Mouse (Mus musculus): ENCODE results near the gene 1700025G04Rik.

Gene 1700025G04Rik

DNA sequence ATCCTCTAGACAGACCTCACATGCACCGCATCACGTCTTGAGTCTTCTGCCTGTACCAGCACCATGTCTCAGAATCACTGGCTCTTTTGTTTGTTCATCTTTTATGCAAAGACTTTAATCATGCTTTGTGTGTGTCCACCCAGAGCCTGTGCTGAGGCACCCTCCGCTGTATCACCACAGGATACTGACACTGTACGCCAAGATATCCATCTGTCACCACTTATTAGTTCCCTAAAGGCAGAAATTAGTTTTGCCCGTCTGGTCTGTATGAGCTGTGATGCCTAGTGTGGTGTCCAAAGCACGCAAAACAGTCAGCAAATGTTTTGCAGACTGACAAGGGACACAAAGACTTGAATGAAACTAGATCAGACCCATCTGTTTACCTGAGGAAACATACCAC, 95.7 kb downstream of the 1700025G04Rik start:
- no peak for DNase-seq (ENCODE audit: low spot score)

DNA sequence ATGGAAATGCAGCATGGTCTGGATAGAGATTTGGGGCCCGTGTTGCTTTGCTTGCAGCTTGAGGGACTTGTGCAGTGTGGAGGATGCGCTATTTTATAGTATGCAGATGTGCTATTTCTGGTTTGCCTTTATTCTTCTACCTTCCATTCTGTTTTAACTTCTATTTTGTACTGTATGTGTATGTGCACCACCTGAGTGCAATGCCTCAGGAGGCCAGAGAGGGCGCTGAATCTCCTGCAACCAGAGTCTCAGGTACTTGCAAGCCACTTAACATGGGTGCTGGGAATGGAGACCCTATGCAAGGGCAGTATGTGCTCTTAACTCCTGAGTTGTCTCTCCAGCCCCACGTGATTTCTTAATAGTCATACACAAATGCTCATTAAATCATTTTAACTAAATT, 98.4 kb downstream of the 1700025G04Rik start:
- no peak for DNase-seq (ENCODE audit: low spot score)

DNA sequence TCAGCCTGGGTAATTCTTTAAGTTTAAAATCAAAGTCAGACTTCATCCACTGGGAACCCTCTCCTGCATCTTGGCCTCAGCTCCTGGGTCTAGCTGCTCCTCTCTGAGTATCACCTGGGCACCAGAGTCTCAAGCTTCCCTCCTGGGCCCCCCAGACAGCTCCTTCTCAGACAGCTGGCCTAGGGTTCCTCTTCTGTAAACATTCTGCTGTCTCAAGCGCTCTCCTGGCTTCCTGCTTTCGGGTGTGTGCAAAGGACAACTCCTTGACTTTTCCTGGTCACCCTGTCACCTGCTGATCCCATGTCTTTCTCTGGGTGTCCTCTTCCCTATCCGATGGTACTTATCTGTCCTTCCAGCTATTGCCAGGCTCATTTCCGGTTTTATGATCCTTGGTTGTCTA, 99.3 kb downstream of the 1700025G04Rik start:
- no peak for DNase-seq (ENCODE audit: low spot score)

DNA sequence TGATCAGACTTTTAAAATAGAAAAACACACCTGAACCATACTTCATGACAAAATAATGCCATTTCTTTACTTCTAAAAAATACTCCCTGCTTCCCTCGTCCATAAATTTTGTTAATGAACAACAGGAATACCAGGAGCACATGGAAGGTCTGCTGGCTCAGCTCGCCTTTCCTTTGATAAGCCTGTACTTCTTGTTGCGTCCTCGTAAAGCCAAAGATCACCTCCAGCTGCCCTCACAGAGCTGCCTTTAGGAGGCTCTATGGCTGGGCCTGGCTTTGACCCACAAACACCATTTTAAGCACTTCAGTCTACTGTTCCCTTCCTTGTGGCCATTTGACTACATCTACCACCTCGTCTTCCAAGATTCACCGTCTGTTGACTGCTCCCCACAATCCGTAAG, 101.2 kb downstream of the 1700025G04Rik start:
- no peak for DNase-seq (ENCODE audit: low spot score)

DNA sequence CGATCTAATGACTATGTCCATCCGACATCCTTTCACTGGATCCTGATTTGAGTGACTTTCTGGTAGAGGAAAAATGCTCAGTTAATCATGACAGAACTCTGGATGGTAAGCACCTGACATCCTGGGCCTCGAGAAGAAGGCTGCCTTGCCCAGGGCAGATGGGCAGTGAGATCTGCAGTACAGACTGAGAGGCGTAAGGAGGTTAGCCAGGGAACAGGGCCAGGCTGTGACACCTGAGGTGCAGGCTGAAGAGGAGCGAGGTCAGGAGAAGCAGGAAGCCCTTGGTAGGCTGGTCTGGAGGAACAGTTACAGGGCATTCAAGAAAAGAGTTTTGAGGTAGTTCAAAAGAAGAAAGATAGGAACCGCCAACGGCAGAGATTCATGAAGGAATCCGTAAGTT, 101.9 kb downstream of the 1700025G04Rik start:
- no peak for DNase-seq (ENCODE audit: low spot score)

DNA sequence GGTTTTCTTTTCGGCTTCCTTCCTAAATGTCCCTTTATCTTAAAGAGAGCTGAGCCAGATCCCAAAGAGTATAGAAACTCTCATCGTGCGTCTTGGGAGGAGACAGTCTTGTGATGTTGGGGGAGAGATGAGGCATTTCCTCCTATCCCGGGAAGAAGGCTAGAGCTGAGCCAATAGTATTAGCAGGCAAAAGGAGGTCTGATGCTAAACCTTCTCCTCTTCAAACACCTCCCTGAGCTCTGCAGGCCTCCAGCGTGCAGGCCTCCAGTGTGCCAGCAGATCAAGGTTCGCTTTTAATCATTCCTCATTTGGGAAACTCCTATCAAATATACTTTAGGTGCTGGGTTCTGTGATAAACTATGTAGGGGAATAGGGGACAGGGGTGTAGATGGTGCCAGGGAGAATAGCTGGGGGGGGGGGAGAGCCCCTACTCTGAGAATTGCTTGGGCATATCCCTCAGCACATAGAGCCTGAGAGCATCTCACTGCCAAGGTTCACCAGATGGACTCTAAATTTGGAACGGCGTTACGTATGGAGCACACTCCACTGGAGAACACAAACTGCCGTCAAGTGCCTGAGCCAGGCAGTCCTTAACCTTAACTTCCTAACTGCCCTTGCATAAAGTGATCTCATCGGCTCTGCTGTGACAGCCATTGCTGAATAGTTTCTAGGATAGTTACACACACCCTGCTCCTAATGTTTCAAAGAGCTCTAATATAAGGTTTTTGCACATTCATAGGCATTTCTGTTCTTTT, 103.7 kb downstream of the 1700025G04Rik start:
- no peak for DNase-seq (ENCODE audit: low spot score)

DNA sequence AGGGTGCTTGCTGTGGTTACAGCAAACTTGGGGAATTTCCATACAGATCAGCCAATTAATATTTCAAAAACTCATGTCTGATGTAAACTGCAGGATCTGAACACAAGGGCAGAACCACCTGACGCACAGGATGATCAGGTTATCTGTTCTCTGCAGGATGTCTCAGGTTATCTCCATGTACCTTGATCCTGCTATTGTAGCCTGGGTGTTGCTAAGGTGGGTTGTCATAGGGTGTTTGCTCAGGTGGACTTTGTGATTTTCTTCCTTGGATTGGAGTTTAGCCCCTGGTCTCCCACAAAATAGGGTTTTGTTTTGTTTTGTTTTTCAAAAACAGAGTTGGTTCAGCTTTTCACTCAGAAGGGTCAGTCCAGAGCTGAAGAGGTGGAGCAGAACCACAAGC, 104.9 kb downstream of the 1700025G04Rik start:
- DNase-seq (ENCODE audit: low spot score): no peak

DNA sequence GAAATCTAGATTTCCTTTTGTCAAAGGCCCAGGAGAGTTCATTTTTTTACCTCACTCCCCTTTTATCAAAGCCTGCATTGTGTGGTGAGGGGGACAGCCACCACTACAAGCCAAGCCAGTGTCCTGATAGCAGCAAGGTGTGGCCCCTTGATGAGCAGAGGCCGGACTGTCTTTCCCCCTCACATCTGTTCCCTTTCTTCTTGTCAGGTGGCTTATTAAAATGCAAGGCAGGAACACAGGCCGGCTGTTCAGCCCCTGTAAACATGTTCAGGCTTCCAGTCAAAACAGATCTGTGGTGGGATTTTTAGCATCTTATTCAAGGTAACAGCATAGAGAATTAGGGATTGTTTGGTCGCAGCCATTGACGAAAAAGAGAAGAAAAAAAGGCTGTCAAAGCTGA, 105.9 kb downstream of the 1700025G04Rik start:
- no peak for DNase-seq (ENCODE audit: low spot score)

DNA sequence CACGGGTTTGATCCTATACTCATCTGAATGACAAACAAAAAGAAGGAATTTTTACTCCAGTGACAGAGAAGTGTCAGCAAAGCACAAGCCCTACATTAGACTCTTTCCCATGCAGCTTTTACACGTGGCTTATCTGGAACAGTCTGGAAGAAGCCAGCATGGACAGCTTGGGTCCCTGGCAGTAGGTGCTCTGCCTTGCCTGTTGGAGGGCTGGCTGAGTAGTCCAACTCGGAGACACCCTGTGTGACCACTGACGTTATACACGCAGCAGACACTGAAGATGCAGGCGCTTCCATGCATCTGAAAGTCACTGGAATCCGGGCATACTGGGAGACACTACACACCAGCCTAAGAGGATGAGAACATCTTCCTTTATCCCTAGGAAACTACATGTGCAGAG, 109.4 kb downstream of the 1700025G04Rik start:
- DNase-seq (ENCODE audit: low spot score): no peak

DNA sequence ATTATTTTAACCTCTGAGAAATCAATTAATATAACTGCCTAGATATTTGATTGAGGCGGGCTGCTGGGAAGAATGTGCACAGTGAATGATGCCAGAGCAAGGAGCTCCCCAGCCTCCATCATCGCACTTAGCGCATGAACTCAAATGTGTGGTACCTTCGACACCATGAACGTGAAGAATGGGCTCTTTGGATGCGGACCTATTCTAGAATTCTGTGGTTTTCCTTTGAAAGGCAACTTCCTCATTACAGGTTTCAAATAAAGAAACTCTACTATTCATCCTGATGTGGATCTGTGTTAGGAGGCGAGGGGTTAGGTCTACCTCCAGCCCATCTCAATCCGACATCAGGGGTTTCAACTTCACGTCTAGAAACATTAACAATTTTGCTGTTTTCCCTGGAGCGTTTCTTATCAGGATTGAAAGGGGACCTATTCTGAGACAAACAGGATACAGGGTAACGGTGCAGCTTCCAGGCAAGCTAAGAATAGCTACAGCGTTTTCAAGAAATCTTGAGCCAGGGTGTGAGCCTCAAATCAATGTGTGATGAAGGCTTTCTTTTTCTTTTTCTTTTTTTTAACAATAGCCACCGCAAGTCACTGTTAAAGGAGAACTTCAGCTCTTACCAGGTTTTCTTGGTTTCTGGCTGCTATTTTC, 110.0 kb downstream of the 1700025G04Rik start:
- no peak for DNase-seq (ENCODE audit: low spot score)

DNA sequence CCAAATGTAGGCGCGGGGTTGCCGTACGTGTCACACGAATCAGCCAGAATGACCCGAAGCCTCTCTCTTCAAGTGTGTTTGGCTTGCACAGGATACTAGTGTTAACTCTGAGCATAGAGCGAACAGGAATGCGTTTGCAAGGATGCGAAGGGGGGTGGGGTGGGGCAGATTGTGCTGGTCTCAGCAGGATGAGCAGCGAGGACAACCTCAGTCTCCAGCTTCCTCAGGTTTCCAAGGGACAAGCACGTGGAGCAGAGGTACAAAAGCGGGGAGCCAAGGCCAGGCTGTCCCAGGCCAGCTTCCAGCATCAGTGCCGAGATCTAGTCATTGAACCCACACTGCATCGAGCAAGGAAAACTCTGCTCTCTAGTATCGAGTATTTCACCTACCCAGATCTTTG, 111.2 kb downstream of the 1700025G04Rik start:
- no peak for DNase-seq (ENCODE audit: low spot score)

DNA sequence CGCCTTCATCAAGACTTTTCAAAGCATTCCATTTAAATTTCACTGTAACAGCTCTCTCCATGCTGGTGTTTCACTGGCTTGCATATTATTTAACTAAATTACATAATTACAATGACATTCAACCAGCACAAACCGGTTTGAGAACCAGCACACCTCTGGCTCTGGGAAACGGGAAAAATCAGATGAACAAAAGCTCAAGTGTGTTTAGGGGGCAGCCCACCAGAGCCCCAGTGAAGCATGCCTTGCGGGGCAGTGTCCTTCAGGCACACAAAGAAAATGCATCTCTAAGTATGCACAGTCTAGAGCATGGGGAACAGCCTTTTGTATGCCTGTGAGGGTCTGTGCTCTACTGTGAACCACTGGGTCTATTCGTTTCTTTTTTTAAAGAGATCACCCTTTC, 112.3 kb downstream of the 1700025G04Rik start:
- DNase-seq (ENCODE audit: low spot score): no peak

DNA sequence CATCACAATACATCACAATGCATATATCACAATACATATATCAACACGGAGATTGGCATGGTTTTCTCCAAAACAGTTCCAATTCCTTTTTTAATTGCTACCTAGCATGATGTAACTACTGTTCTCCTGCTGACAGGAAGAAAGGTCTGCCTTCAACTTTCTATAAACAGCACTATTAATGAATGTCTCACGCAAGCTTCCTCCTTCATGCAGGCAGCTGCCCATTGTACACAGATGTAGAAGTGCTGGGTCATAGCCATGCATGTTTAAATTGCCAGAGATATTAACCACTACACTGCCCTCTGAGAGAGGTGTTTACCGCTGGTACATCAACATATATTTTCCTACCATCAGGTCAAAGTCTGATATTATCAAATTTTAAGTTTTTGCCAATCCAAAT, 113.1 kb downstream of the 1700025G04Rik start:
- DNase-seq (ENCODE audit: low spot score): no peak

DNA sequence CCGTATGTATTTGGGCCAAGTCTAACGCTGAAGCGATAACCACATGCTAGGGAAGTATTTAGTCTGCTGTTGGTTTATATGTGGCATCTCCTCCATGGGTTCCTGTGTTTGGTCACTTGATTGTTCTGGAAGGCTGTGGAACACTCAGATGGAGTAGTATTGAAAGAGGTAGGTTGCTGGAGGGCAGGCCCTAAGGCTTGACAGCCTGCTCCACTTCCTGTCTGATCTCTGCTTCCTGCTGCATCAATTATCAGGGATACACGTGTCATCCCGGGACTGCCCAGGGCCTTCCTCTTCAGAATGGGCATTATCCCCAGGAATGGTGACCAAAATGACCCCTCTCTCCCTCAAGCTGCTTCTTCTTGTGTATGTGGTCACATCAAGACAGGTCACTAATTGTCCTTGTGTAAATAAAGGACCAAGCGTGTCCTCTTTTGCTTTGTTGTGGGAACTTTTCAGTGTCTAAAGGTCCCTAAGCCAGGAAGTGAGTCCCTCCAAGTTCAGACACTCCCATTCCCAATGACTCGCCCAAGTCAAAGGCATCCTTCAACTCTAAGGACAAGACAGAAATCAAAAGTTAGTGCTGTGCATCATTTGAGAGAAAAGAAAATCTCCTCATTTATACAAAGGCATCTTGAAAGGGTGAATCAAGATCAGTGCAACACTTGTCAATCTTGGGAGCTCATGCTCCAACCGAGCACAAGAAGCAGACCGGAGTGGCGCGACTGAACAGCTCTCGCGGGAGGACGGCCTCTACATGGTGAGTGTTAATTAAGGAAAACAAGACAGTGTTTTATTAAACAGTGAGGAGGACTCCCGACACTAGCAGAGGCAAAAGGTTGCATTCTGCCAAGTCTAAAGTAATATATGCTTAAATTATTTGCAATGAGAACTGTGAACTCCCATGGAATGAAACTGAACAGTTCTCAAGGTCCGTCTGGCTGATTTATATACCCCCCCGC, 114.2 kb downstream of the 1700025G04Rik start:
- DNase-seq (ENCODE audit: low spot score): no peak

DNA sequence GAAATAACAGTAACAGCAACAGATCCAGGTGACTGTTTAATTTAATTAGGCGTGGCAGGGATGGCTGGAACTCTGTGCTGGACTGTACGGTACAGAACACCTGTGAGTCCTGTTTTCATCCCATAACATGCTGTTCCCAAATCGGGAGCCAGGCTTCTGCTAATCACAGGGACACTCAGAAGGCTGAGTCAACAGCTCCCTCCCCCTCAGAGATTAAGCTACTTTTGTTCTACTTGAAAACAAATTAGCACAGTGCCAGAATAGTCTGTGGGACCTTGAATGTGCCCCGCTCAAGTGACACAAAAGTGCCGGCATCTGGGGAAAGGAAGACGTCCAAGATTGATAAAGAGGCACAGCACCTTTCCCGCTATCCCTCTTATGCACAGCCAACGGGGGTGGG, 115.0 kb downstream of the 1700025G04Rik start:
- no peak for DNase-seq (ENCODE audit: low spot score)

DNA sequence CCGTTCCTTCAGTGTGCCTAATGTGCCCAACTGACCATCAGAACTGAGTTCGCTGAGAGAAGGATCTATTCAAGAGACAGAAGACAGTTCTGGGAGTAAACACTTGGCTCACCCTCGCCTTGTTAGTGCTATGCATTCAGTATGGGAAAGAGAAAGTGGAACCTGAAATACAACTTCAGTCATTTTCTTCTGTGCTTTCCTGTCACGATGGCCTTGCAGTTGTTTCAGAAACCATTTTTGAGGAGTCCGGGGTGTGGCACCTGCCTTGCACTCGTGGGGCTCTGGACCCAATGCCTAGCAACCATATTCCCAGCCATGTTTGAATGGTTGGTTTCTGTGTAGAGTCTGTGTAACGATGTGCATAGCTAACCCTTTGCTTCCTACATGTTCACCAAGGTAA, 115.5 kb downstream of the 1700025G04Rik start:
- no peak for DNase-seq (ENCODE audit: low spot score)

DNA sequence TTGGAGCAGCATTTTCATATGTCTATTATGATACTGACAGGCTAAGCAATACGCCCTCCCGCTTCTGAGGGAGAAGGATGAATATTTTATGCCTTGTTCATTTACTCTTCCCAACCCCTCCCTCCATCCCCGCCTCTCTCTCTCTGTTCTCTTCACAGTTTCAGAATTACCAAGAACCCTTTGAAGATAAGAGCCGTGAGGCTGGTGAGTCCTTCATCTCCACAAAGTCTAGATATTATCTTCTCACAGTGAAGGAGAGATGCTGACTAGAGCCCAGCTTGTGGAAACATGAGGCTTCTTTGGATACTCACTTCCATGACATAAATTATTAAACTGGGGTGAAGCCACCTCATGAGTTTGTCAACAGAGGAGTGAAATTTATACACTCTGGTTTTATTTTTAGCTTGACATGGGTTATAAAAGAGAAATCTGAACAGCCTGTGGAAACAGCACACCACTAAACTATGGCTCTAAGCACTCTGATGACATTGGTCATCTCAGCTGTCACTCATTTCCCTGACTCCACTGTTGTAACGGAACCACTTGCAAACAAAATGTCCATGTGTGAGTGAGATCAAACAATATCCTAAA, 116.7 kb downstream of the 1700025G04Rik start:
- DNase-seq (ENCODE audit: low spot score): no peak

DNA sequence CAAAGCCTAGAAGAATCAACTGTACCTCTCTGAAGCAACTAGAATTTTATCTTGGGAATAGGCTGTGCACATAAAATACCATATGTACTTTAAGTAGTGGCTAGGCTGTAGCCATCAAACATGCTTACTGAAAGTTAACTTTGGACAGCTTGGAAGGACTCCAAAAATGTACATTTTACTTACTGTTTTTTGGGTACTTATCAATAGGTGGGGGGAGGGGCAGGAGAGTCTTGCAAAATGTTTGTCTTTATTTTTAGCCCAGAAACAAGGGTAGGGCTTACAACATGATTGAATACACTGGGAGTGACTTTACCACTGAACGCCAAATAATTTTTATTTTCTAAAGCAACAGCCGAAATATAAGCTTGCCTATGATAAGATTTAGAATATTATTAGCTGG, 118.3 kb downstream of the 1700025G04Rik start:
- DNase-seq (ENCODE audit: low spot score): no peak

DNA sequence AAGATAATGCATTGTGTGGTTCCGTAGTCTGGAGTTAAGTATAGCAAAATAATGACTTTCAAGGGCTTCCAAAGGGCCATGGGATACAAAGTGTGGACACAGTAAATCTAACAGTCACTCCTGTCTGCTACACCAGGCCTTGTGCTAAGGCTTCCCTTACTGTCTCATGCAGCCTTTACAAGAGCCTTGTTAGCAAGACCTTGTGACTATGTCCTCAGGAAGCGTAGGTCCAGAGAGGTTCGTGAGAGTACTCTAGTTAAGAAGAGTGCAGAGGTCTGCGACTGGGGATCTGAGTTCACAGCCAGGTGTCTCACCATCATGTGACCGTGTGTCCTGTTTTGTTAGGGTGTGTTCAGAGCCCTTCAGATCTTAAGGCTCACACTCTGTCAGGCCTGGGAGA, 121.8 kb downstream of the 1700025G04Rik start:
- DNase-seq (ENCODE audit: low spot score): no peak

DNA sequence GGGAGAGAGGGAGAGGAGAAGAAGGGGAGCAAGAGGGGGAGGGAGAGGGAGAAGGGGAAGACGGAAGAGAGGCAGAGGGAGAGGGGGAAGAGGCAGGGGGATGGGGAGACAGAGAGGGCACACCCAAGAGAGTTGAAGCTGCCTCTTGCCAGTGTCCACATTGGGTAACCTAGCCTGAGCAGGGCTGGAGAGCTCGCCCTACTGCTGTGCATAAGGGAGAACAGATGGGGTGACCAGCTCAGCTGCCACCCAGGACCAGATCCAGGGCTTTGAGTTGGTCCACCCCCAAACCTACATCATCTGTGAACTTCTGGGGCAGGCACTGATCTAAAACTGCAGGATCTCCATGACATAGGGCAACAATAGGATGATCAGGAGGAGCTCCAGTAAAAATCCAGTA, 125.1 kb downstream of the 1700025G04Rik start:
- DNase-seq (ENCODE audit: low spot score): no peak

DNA sequence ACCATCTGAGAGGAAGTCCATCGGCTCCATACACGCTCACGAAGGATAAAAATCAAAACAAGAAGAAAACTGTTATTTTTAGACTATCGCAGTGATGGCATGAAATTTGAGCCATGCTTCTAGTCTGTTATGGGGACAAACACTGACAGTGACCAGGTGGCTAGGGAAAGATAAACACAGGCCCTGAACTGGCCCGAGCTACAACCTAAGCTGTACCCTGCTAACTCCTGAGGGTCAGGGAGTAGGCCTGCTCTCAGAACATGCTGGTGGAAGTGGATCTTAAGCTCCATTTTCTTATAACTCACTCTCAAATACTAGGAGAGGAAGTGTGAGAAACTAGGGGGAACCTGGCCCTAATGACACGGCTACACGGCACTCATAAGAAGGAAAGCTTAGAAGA, 126.7 kb downstream of the 1700025G04Rik start:
- DNase-seq (ENCODE audit: low spot score): no peak

DNA sequence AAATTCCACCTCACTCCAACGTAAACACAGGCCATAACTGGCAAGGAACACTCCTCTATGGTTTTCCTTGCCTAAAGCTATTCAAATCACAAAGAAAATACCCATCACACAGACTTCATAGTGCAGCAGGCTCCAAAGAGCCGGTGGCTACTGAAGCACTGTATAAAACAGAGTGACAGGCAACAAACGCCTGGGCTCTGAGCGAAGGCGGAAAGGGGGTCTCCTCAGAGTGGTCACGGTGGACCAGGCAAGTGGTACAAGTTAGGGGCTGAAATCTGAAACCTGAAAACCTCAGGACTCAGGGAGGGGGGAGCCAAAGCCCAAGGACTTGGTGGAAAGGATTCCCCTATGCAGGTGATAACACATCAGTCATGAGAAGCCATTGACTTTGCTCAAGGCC, 127.8 kb downstream of the 1700025G04Rik start:
- no peak for DNase-seq (ENCODE audit: low spot score)
